Mouse (Mus musculus) kidney, adult 18-20 months (tissue): ENCODE results near the gene Pnkp.

Source experiments
- DNase-seq: peaks from one replicate; pipeline ENCODE4 v3.0.0; 2021

The Pnkp gene

GRCm38 (mm10) chr7:44828706-44829105 lies 28.2 kb upstream of the Pnkp start:
- DNase-seq, result no peak

DNA sequence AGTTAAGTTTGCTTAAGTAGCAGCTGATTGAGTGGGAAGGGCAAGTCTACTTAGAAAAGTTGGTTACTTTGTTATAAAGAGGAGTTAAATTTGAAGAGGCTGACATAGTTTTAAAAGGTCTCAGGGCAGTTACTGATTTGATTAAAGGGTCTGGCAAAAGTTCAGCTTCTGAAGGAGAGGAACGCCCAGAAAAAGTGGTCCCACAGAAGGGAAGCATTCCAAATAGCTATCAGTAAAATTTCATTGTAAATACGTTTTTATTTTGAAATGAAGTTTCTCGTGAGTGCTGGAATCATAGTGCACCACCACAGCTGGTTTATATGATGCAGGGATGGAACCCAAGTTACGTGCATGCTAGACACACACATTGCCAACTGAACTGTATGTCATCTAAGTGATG lies 24.2 kb upstream of the Pnkp start:
- no peak for DNase-seq

GRCm38 (mm10) chr7:44835373-44836015 lies 21.4 kb upstream of the Pnkp start:
- DNase-seq, result no peak

- no peak for DNase-seq
Observed at GRCm38 (mm10) chr7:44836016-44836404, 20.9 kb upstream of the Pnkp start.

DNA sequence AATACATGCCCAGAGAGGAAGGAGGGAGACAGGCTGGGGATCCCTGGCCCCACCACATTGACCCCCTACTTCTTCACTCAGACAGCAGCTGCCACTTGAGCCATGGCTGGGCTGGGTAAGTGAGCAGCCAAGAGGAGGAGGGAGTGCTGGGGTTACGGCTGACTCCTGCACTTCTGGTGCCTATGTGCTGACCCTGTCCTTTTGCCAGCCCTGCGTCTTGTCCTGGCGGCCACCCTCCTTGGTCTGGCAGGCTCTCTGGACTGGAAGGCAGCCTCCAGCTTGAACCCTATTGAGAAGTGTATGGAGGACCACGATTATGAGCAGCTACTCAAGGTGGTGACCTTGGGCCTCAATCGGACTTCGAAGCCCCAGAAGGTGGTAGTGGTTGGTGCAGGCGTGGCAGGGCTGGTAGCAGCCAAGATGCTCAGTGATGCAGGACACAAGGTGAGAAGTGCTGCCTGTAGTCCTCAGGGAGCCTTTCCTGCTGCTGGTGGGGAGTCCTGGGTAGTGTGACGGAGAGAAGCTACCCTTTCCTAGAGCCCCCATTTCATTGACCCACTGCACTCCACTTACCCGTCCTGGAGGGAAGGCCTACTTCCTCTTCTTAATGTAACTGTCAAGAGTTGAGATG lies 20.4 kb upstream of the Pnkp start:
- DNase-seq, result no peak

DNA sequence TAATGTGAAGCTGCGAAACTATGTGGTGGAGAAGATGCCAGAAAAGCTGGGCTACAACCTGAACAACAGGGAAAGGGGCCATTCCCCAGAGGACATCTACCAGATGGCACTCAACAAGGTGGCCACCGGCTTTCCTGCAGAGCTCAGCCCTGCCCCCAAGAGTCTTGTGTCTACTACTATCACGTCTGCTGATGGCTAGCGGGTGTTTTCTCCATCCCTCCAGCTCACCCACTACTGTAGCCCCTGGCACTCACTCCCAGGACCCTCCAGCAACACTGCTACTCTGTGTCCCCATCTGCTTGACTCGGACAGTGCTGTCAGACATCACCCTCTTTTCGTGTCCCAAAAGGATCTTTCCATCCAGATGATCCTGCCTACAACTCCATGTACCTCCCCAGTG lies 18.9 kb upstream of the Pnkp start:
- DNase-seq, result no peak

DNA sequence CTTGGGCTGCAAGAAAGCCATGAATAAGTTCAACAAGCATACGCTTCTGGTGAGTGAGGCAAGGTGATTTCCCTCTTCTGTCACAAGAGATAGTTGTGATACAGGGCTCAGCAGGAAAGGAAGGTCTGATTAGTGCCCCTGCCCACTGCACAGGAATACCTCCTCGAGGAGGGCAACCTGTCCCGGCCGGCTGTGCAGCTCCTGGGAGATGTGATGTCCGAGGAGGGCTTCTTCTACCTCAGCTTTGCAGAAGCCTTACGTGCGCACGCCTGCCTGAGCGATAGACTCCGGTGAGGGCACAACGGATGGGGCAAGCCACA lies 17.8 kb upstream of the Pnkp start:
- DNase-seq, result no peak

GRCm38 (mm10) chr7:44839491-44840191 lies 17.3 kb upstream of the Pnkp start:
- peak; percentile 43 for DNase-seq

DNA sequence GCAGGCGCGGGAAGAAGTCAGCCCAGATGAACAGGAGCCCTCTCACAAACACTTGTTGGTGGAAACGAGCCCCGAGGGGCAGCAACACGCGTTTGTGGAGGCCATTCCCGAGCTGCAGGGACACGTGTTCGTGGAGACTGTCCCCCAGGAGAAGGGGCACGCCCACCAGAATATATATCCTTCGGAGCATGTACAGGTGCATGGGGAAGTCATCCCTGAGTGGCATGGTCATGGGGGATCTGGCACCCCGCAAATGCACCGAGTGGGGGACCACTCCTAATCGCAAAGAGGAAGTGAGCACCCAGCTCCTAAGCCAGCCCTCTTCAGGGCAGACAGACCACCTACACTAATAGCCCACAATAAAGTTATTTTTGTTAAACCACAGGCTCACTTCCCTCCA lies 16.5 kb upstream of the Pnkp start:
- no peak for DNase-seq

- no peak for DNase-seq
Observed at GRCm38 (mm10) chr7:44841825-44842463, 15.0 kb upstream of the Pnkp start.

DNA sequence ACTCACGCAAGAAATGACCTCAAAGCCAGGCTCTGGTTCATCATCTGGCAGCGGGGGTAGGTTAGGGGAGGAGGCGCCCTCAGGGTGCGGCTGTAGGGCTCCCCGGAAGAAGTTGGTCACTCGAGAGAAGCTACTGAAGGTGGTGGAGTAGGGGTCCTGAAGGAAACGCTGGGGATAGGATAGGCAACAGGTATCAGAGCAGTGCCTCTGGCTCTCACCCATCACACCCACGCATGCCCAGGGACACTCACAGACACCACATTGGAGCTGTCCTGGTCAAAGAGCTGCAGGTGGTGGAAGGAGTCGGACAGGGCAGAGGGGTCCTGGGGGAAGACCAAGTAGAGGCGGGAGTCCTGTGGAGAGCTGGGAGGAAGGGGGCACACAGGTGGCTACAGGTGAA lies 11.9 kb upstream of the Pnkp start:
- DNase-seq, result no peak

DNA sequence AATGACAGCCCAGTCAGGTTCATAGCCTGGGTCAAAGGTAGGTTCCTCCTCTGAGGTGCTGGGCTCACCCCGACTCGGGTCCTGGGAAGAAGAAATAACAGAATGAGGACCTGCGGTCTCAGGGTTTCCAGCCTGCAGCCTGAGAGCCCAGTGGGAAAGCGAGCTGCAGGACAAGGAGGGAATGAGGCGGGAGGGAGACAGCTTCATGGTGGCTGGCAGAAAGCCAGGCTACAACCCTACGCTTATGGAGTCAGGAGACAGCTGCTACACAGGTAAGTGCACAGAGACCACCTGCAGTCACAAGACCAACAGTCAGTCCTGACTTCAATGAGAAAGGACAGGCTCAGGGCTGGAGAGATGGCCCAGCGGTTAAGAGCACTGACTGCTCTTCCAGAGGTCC lies 10.1 kb upstream of the Pnkp start:
- DNase-seq, result no peak

- no peak for DNase-seq
Observed at GRCm38 (mm10) chr7:44847772-44848171, 9.2 kb upstream of the Pnkp start.

DNA sequence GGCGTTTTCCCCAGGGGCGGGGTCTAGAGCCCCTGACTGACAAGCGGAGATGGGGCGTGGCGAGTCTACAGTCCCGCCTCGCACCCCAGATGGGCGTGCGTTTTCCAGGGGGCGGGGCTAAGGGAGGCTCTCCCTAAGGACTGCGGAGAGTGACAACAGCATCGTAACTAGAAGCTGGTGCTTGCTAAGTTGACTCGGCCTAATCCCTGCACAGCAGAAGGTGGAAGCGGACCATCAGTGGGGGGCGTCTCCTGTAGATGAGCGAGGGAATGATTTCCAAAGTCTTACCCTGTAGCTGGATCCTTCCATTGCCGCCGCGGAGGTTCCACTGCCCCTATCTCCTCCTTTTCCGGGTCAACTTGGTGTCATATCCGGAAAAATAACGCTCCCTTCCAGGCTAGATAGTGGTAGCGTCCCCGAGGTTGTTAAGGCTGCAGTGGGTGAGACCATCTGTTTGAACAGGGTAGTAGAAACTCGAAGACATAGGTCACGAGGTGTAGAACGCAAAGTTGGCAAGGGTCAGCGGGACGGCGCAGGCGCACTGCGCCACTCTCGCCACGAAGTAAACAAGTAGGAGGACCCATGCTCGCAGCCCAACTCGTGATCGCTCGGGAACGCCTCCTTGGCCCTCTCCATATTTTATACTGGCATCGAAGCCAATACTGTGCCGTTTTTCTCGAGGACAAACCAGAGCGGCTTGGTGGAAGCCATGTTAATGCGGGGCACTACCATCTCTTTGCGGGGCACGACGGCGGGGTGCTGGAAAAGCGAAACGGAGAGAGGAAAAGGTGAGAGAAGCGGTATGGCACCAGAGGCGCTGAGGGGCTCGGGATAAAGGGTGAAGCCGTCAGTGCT lies 8.2 kb upstream of the Pnkp start, which contains the start of the genes Akt1s1 and Tbc1d17:
TSS of gene Akt1s1 (plus strand) at position 431 of the 855 bp plus-strand sequence.
TSS of gene Tbc1d17 (minus strand) at position 519 of the 855 bp plus-strand sequence.
- DNase-seq, result peak; percentile 99

DNA sequence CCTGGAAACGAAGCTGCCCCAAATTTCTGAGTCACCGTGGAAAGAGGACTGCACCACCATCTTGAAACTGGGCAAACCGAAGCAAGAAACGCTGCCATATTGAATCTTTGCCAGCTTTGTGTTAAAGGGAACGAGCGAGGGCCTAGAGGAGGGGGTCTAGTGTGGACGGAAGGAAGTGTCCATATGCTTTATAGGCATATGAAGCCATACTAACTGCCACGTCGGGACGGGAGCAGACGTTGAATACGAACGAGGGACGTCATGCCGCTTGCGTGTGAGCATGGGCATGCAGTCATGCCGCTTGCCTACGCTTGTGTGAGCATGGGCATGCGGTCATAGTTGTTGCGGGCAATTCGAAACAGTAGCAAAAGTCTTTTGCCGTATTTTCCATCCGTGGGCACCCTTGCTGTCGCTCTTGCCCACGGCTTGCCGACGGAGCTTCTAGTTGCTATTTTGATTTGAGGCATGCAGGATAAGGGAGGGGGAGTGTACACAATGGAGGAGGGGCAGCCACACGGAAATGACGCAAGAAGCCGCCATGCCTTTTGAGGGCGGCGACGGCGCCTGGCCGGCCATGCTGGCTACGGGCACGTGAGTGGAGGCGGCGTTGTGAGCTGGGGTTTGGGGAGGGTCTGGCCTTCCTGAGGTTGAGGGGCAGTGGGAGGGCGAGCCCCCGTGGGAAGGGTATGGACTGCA lies 7.4 kb upstream of the Pnkp start:
- peak; percentile 91 for DNase-seq

DNA sequence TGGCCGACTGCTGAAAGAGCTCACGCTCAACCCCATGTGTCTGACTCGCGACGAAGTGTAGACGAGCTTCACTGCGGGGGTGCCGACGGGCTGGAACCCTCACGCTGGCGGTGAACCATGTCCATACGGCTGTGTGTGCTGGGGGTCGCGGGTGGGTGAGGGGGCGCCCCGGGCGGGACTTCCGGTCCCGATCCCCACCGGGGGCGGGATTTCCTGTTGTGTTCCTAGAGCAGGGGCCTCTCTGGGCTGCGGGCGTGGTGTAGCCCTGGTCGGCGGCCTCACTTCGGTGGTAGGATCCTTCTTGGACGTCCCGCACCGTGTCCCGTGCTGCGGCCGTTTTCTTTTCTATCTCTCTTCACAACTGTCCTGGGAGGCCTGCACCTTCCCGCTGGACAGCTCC lies 6.8 kb upstream of the Pnkp start:
- DNase-seq, result peak; percentile 80

- DNase-seq, result no peak
Observed at GRCm38 (mm10) chr7:44850789-44851624, 5.9 kb upstream of the Pnkp start.

DNA sequence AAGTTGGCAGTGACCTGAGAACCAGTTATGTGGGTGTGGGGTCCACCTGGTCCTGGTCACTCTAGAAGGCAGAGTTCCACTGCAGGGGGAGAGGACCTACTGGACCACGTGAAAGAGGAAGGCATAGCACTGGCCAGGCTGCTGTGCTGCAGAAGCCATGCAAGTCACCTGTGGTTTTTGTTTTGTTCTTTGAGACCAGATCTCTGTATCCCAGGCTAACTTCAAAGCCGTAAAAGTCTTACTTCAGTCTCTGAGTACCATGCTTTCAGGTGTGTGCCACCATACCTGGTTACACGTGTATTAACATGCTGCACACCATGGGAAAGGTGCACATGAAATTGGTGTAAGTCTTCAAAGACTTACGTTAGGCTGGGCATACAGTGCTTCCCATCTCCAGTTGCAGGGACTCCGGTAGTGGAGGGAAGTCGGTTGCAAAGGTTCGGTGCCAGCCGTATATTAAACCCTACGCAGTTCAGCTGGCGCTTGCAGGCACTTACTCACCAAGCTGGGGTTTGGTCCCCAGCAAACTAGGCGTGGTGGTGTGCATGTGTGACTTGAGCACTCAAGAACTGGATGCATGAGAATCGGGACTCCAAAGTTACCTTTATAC lies 5.2 kb upstream of the Pnkp start:
- no peak for DNase-seq

GRCm38 (mm10) chr7:44852259-44853027 lies 4.5 kb upstream of the Pnkp start:
- DNase-seq, result no peak

DNA sequence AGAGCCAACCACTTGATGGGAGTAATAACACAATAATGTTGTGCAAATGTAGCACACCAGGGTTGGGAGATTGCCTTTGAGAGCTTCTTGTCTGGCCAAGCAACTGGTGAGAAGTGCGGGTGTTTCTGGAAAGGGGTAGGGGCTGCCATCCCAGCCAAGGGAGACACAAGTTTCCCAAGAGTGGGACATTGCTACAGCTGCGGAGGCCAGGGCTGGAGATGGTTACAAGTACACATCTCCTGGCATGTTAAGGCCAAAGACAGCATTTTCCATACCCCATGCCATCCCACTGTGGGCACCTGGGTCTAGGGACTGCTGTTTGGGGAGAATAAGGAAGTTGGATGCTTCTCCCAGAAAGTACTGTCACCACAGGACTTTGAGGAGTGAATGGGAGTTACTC lies 3.9 kb upstream of the Pnkp start:
- DNase-seq, result no peak
